Mouse (Mus musculus) CH12.LX (cell line): ENCODE results near the gene Daam1. TPM values are rescaled to one million over a fixed set of nuclear protein-coding genes. Genes with fewer than 3 reads are reported as not detected.

Source experiments
- DNase-seq: peaks from one replicate; pipeline ENCODE4 v3.0.0-alpha.2; 2013; ENCODE audit errors: extremely low read depth
- H3K27ac ChIP-seq: 2 replicates; pipeline ENCODE4 v1.5.1; 2012; ENCODE audit warnings: low read depth, mild to moderate bottlenecking, control low read depth, moderate library complexity; ENCODE audit not compliant: insufficient read depth
- H3K27me3 ChIP-seq: replicated peaks from 2 replicates; pipeline ENCODE3; 2012; ENCODE audit warnings: inconsistent platforms
- H3K36me3 ChIP-seq, 2 experiments: replicated peaks in 1 of 2; 2 replicates each; pipeline versions ENCODE3 to v1.6.1; 2012; ENCODE audit warnings: inconsistent platforms in 1 of 2, low read length in 1 of 2, mild to moderate bottlenecking in 1 of 2, mixed read lengths in 1 of 2, moderate library complexity in 1 of 2; ENCODE audit not compliant: control insufficient read depth in 1 of 2, insufficient read depth in 1 of 2
- H3K4me1 ChIP-seq, 2 experiments: 2 replicates each; pipeline ENCODE4 v1.6.1; 2012; ENCODE audit warnings: inconsistent platforms in 1 of 2, moderate library complexity in 1 of 2; ENCODE audit not compliant: insufficient read depth in 2 of 2, control insufficient read depth in 1 of 2
- H3K4me2 ChIP-seq: 2 replicates; pipeline ENCODE4 v1.6.1; 2012; ENCODE audit warnings: low read depth, mild to moderate bottlenecking, control low read depth; ENCODE audit not compliant: poor library complexity, insufficient read depth, severe bottlenecking
- H3K4me3 ChIP-seq, 3 experiments: fragments of 150-350 bp in 1 of 3; sonication (generic) in 1 of 3; replicated peaks in 1 of 3; 2 replicates each; pipeline versions ENCODE3 to v1.5.1; 2011 to 2012; ENCODE audit warnings: low read depth in 2 of 3, low read length in 2 of 3, mild to moderate bottlenecking in 2 of 3, moderate library complexity in 2 of 3, control low read depth in 1 of 3, improper control_type of control experiment in 1 of 3, inconsistent platforms in 1 of 3, mixed read lengths in 1 of 3; ENCODE audit not compliant: poor library complexity in 1 of 3
- H3K79me2 ChIP-seq: replicated peaks from 2 replicates; pipeline ENCODE4 v1.6.1; 2012; ENCODE audit warnings: mild to moderate bottlenecking, moderate library complexity; ENCODE audit not compliant: control insufficient read depth, poor library complexity, insufficient read depth, severe bottlenecking; ENCODE audit errors: extremely low read depth
- H3K9ac ChIP-seq: 2 replicates; pipeline ENCODE4 v1.6.1; 2012; ENCODE audit warnings: low read depth, mild to moderate bottlenecking, control low read depth, moderate library complexity; ENCODE audit not compliant: insufficient read depth
- H3K9me3 ChIP-seq: replicated peaks from 2 replicates; pipeline ENCODE3; 2012; ENCODE audit warnings: low read length, inconsistent platforms, mixed read lengths
- CHD1 ChIP-seq: IDR thresholded peaks from 2 replicates; pipeline ENCODE4 v1.6.1; 2012; ENCODE audit warnings: low read depth, low read length, improper control_type of control experiment, inconsistent platforms
- CHD2 ChIP-seq: IDR thresholded peaks from 2 replicates; pipeline ENCODE4 v1.6.1; 2011; ENCODE audit warnings: low read length, improper control_type of control experiment
- E2F4 ChIP-seq: IDR thresholded peaks from 2 replicates; pipeline ENCODE4 v1.6.1; 2011; ENCODE audit warnings: low read depth, low read length, improper control_type of control experiment; ENCODE audit not compliant: insufficient replicate concordance
- EP300 ChIP-seq: IDR thresholded peaks from 2 replicates; pipeline ENCODE4 v1.6.1; 2011; ENCODE audit warnings: low read length, improper control_type of control experiment
- ETS1 ChIP-seq: conservative IDR thresholded peaks from 2 replicates; pipeline ENCODE4 v1.6.1; 2012; ENCODE audit warnings: low read depth, mild to moderate bottlenecking, inconsistent platforms, low read length, improper control_type of control experiment, moderate library complexity
- GABPA ChIP-seq: IDR thresholded peaks from 2 replicates; pipeline ENCODE4 v1.6.1; 2012; ENCODE audit warnings: low read depth, low read length, improper control_type of control experiment, inconsistent platforms; ENCODE audit not compliant: insufficient replicate concordance
- HCFC1 ChIP-seq: IDR thresholded peaks from 2 replicates; pipeline ENCODE4 v1.6.1; 2012; ENCODE audit warnings: low read depth, mild to moderate bottlenecking, inconsistent platforms, low read length, improper control_type of control experiment
- IRF4 ChIP-seq: IDR thresholded peaks from 2 replicates; pipeline ENCODE4 v1.6.1; 2014; ENCODE audit warnings: low read depth, mild to moderate bottlenecking, inconsistent platforms, low read length, improper control_type of control experiment
- JUN ChIP-seq: IDR thresholded peaks from 2 replicates; pipeline ENCODE4 v1.6.1; 2011; ENCODE audit warnings: low read depth, mild to moderate bottlenecking, low read length, improper control_type of control experiment, moderate library complexity; ENCODE audit not compliant: insufficient read depth
- KAT2A ChIP-seq: IDR thresholded peaks from 2 replicates; pipeline ENCODE4 v1.6.1; 2012; ENCODE audit warnings: low read length, improper control_type of control experiment, inconsistent platforms; ENCODE audit not compliant: insufficient replicate concordance
- MAX ChIP-seq: IDR thresholded peaks from 2 replicates; pipeline ENCODE4 v1.6.1; 2011; ENCODE audit warnings: low read length, improper control_type of control experiment
- MEF2A ChIP-seq: IDR thresholded peaks from 2 replicates; pipeline ENCODE4 v1.6.1; 2014; ENCODE audit warnings: low read depth, mild to moderate bottlenecking, inconsistent platforms, low read length, improper control_type of control experiment, borderline replicate concordance
- POLR2A ChIP-seq: IDR thresholded peaks from 2 replicates; pipeline ENCODE4 v1.6.1; 2011; ENCODE audit warnings: low read depth, mild to moderate bottlenecking, improper control_type of control experiment, low read length
- POLR2AphosphoS2 ChIP-seq: IDR thresholded peaks from 2 replicates; pipeline ENCODE4 v1.6.1; 2011; ENCODE audit warnings: low read depth, low read length, improper control_type of control experiment
- RAD21 ChIP-seq: IDR thresholded peaks from 2 replicates; pipeline ENCODE4 v1.6.1; 2011; ENCODE audit warnings: low read depth, mild to moderate bottlenecking, low read length, improper control_type of control experiment, moderate library complexity
- SIN3A ChIP-seq: IDR thresholded peaks from 2 replicates; pipeline ENCODE4 v1.6.1; 2012; ENCODE audit warnings: low read length, improper control_type of control experiment, inconsistent platforms
- SMC3 ChIP-seq: IDR thresholded peaks from 2 replicates; pipeline ENCODE4 v1.6.1; 2011; ENCODE audit warnings: low read depth, low read length, improper control_type of control experiment
- UBTF ChIP-seq: IDR thresholded peaks from 2 replicates; pipeline ENCODE4 v1.6.1; 2012; ENCODE audit warnings: low read depth, mild to moderate bottlenecking, inconsistent platforms, low read length, improper control_type of control experiment, moderate library complexity
- USF2 ChIP-seq: conservative IDR thresholded peaks from 2 replicates; pipeline ENCODE4 v1.6.1; 2011; ENCODE audit warnings: low read depth, low read length, improper control_type of control experiment
- dilution Hi-C: fragments of 300-500 bp; cut with MboI; formaldehyde crosslinking; loops from 2 replicates; pipeline ENCODE4 v1.14.3; 2020; ENCODE audit warnings: low sequenced_read_pairs; ENCODE audit not compliant: extremely low pct_unique_long_range_greater_than_20kb, extremely low pct_ligation_motif_present
- in situ Hi-C: fragments of 300-500 bp; cut with MboI; formaldehyde crosslinking; loops from 3 replicates; pipeline ENCODE4 v1.14.3; 2019; ENCODE audit warnings: low sequenced_read_pairs, low pct_ligation_motif_present, low pct_unique_long_range_greater_than_20kb, mixed read lengths
- polyA plus RNA-seq: library from polyadenylated mRNA; unstranded; fragments of >175 nt; gene quantifications from 2 replicates; pipeline ENCODE4 v1.2.1, GENCODE M21; 2012; ENCODE audit warnings: low read depth; ENCODE audit not compliant: insufficient read length
- total RNA-seq, 2 experiments: library from RNA; depleted of rRNA; stranded (reverse); fragments of 300-350 nt in 1 of 2; fragments of >200 nt in 1 of 2; gene quantifications; 2 replicates each; pipeline ENCODE4 v1.2.3; 2012 to 2014

Daam1 gene
- total and polyA plus RNA-seq, 3 experiments = 10.7 to 27.9 (median 23.6) TPM

GRCm38 (mm10) chr12:71853694-71854093 is 22.8 kb downstream of the Daam1 start:
- H3K9me3 ChIP-seq = no peaks in the 10 kb centered on the region
- no peaks in the 10 kb centered on the region for H3K79me2 ChIP-seq
- H3K27ac ChIP-seq = no peak overlapping the region
- no peak overlapping the region for H3K4me3 ChIP-seq
- dilution Hi-C loops = no loop called here
- no peak for DNase-seq
- TF ChIP-seq GABPA = no peak
- no peak for TF ChIP-seq CHD2
- TF ChIP-seq RAD21 = no peak
- no peak for TF ChIP-seq SMC3
- no peak for TF ChIP-seq POLR2AphosphoS2
- no peak for TF ChIP-seq POLR2A
- no peak for TF ChIP-seq UBTF
- TF ChIP-seq HCFC1 = no peak
- no peak for TF ChIP-seq EP300
- TF ChIP-seq USF2 = no peak
- no peak for TF ChIP-seq CHD1
- TF ChIP-seq MEF2A = no peak
- no peak for TF ChIP-seq IRF4
- no peak for TF ChIP-seq SIN3A
- no peak for TF ChIP-seq KAT2A
- TF ChIP-seq E2F4 = no peak
- TF ChIP-seq MAX = no peak
- H3K4me1 ChIP-seq = peaks cover 20 to 81% of the 10 kb centered on the region in 2 experiments
- H3K9ac ChIP-seq = no peak overlapping the region
- in situ Hi-C loops = no loop called here
- H3K36me3 ChIP-seq = peaks cover 0 to 50% of the 10 kb centered on the region in 2 experiments
- no peak overlapping the region for H3K4me2 ChIP-seq
- no peaks in the 10 kb centered on the region for H3K27me3 ChIP-seq

GRCm38 (mm10) chr12:71854191-71854590 is 23.3 kb downstream of the Daam1 start:
- no peak overlapping the region for H3K27ac ChIP-seq
- H3K9me3 ChIP-seq = no peaks in the 10 kb centered on the region
- no peak for DNase-seq
- TF ChIP-seq POLR2A (no peak), CHD2 (no peak), JUN (no peak), HCFC1 (no peak), ETS1 (no peak)
- H3K27me3 ChIP-seq = no peaks in the 10 kb centered on the region
- H3K79me2 ChIP-seq = 0 out of 2 replicates have a peak, but pooled peaks cover 1% of the 10 kb centered on the region
- H3K4me2 ChIP-seq = no peak overlapping the region
- peaks cover 20 to 78% of the 10 kb centered on the region in 2 experiments for H3K4me1 ChIP-seq
- no peak overlapping the region for H3K9ac ChIP-seq
- dilution Hi-C loops = no loop called here
- in situ Hi-C loops = no loop called here
- no peak overlapping the region for H3K4me3 ChIP-seq
- peaks cover 0 to 49% of the 10 kb centered on the region in 2 experiments for H3K36me3 ChIP-seq
